Mouse (Mus musculus) heart, postnatal 0 days (tissue): ENCODE measurements at regions not wholly inside any gene's neighbourhood (a gene's known extent, or its start where the extent isn't known, plus 50 kb on each side); places are given as distances from the start of the nearest gene placed in this dataset.

Experiments
- ATAC-seq: fragments of 200-750 bp; cut with Nextera tagmentation; 2 replicates; pipeline ENCODE4 v1.8.0; 2017; ENCODE audit warnings: low read depth, moderate number of reproducible peaks, moderate library complexity; ENCODE audit not compliant: insufficient read depth
- DNase-seq: peaks from one replicate; pipeline ENCODE4 v3.0.0-alpha.2; 2016; ENCODE audit warnings: low spot score
- H3K27ac ChIP-seq: fragments of 300-500 bp; sonication (generic); 2 replicates; pipeline ENCODE4 v1.5.1; 2014; ENCODE audit warnings: low read depth, mild to moderate bottlenecking
- H3K27me3 ChIP-seq: fragments of 300-500 bp; sonication (generic); 2 replicates; pipeline ENCODE4 v1.6.1; 2014; ENCODE audit warnings: low read length, mixed read lengths; ENCODE audit not compliant: control insufficient read depth, insufficient read depth
- H3K36me3 ChIP-seq: fragments of 300-500 bp; sonication (generic); replicated peaks from 2 replicates; pipeline ENCODE4 v1.6.1; 2014; ENCODE audit warnings: low read length, mixed read lengths; ENCODE audit not compliant: control insufficient read depth, insufficient read depth
- H3K4me1 ChIP-seq: fragments of 300-500 bp; sonication (generic); 2 replicates; pipeline ENCODE4 v1.6.1; 2014; ENCODE audit warnings: antibody characterized with exemption; ENCODE audit not compliant: control insufficient read depth, insufficient read depth
- H3K4me2 ChIP-seq: fragments of 300-500 bp; sonication (generic); 2 replicates; pipeline ENCODE4 v1.6.1; 2014; ENCODE audit warnings: low read depth, mild to moderate bottlenecking, low read length, moderate library complexity
- H3K4me3 ChIP-seq: fragments of 300-500 bp; sonication (generic); 2 replicates; pipeline ENCODE4 v1.5.1; 2014; ENCODE audit warnings: low read depth, low read length
- H3K9ac ChIP-seq: fragments of 300-500 bp; sonication (generic); replicated peaks from 2 replicates; pipeline ENCODE4 v1.6.1; 2014; ENCODE audit warnings: low read depth, low read length, mixed read lengths
- H3K9me3 ChIP-seq: fragments of 300-500 bp; sonication (generic); replicated peaks from 2 replicates; pipeline ENCODE4 v1.6.1; 2016; ENCODE audit warnings: low read length; ENCODE audit not compliant: control insufficient read depth
- CTCF ChIP-seq: IDR thresholded peaks from 2 replicates; pipeline ENCODE4 v1.5.1; 2016; ENCODE audit warnings: antibody characterized with exemption, control low read depth, low read depth
- EP300 ChIP-seq: IDR thresholded peaks from 2 replicates; pipeline ENCODE4 v1.6.1; 2016; ENCODE audit warnings: antibody characterized with exemption, low read depth
- WGBS: fragments of 180-500 bp; shearing (Covaris S2); extraction: QIAGEN DNeasy Blood & Tissue Kit; methylation state at CpG from one replicate; pipeline ENCODE4 v1.1.7; 2014; 5-methylcytosine and 5-hydroxymethylcytosine counted together

DNA sequence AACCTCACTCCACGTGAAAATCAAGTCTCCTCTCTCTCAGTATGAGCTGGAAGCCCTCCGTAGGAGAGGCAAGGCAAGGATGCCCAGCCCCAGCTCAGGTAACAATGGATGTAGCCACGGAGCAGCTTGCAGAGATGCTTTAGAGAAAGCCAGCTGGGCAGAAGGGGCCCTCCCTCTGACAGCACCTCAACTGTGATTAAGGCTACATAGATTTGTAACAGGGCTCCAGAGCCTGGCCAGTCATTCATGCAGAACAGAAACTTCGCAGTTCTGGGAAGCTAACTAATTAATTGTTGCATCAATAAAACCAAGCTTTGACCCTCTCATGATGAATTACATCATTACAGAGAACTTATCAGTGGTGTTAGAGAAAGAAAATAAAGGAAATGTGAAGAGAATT is 480.8 kb downstream of the Grin2a start:
- no peaks in the 10 kb centered on the region for H3K9me3 ChIP-seq
- DNase-seq (no peak), ATAC-seq (no peak)
- H3K27me3 ChIP-seq = no peaks in the 10 kb centered on the region
- no peaks in the 10 kb centered on the region for H3K36me3 ChIP-seq
- H3K27ac ChIP-seq = no peak overlapping the region
- no peak overlapping the region for H3K4me3 ChIP-seq
- WGBS = 58% methylated on average over 4 of the region's 4 CpGs
- TF ChIP-seq EP300 = no peak
- TF ChIP-seq CTCF = no peak
- H3K9ac ChIP-seq = no peak overlapping the region
- H3K4me1 ChIP-seq = no peaks in the 10 kb centered on the region
- H3K4me2 ChIP-seq = no peak overlapping the region
